Mouse (Mus musculus): ENCODE results near the gene Cox16.
"Not testable (repeated sequence)": the region's sequence is repeated elsewhere in the genome, so short reads cannot be mapped to it uniquely, and the experiment has no call there.

Gene Cox16

DNA sequence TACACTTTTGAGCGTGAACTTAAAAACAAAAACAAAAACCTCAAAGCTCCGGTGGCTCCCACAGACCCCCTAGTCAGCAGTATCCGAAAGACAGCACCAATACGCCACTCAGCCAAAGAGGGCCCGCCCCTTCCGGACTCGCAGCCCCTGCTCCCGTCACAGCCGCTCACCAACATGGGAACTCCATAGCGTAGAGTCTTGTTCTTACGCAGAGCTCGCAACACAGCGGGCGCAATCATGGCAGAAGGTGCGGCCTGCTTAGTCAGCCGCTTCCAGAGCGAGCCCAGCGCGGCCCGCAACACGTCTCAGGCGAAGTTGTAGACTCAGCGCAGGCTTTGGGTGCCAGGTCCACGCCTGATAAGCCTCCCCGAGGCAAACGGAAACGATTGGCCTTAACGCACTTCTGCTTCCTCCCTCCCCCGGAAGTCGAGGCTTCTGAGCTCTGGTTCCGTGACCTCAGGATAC, at the start of gene Cox16:
Gene Cox16, minus strand, starts transcription at position 401 of the 465 bp plus-strand sequence.
- no peaks in the 10 kb centered on the region for H3K36me3 ChIP-seq (ENCODE audit: control insufficient read depth, insufficient read depth, low read length, poor library complexity, severe bottlenecking)
- H3K27me3 ChIP-seq (ENCODE audit: control insufficient read depth, insufficient read depth, low read length, poor library complexity, severe bottlenecking) = no peaks in the 10 kb centered on the region
- DNase-seq (ENCODE audit: low read depth, low spot score) = peak; percentile 83

- Histone ChIP-seq H3K36me3 (ENCODE audit: control insufficient read depth, insufficient read depth, low read length, poor library complexity, severe bottlenecking) (no peaks in the 10 kb centered on the region), H3K27me3 (ENCODE audit: control insufficient read depth, insufficient read depth, low read length, poor library complexity, severe bottlenecking) (no peaks in the 10 kb centered on the region)
- DNase-seq (ENCODE audit: low read depth, low spot score) = no peak
These were observed 48.1 kb upstream of the Cox16 start for GRCm38 (mm10) chr12:81533029-81533419.

- Histone ChIP-seq H3K36me3 (ENCODE audit: control insufficient read depth, insufficient read depth, low read length, poor library complexity, severe bottlenecking) (no peaks in the 10 kb centered on the region), H3K27me3 (ENCODE audit: control insufficient read depth, insufficient read depth, low read length, poor library complexity, severe bottlenecking) (no peaks in the 10 kb centered on the region)
- DNase-seq (ENCODE audit: low read depth, low spot score) = peak; percentile 74
These were observed 47.5 kb upstream of the Cox16 start, which contains the start of the genes Gm20498 and Synj2bp for GRCm38 (mm10) chr12:81532316-81533028. Gene Gm20498, minus strand, starts transcription at chr12:81532905. Gene Synj2bp, minus strand, starts transcription at chr12:81532911.

GRCm38 (mm10) chr12:81530587-81530986, 45.7 kb upstream of the Cox16 start:
- not testable (repeated sequence) for H3K36me3 ChIP-seq (ENCODE audit: control insufficient read depth, insufficient read depth, low read length, poor library complexity, severe bottlenecking); H3K27me3 ChIP-seq (ENCODE audit: control insufficient read depth, insufficient read depth, low read length, poor library complexity, severe bottlenecking)
- peak; percentile 7 for DNase-seq (ENCODE audit: low read depth, low spot score)

- not testable (repeated sequence) for H3K27me3 ChIP-seq (ENCODE audit: control insufficient read depth, insufficient read depth, low read length, poor library complexity, severe bottlenecking); DNase-seq (ENCODE audit: low read depth, low spot score); H3K36me3 ChIP-seq (ENCODE audit: control insufficient read depth, insufficient read depth, low read length, poor library complexity, severe bottlenecking)
These were observed 12.0 kb upstream of the Cox16 start for GRCm38 (mm10) chr12:81496906-81497305.

GRCm38 (mm10) chr12:81490491-81490890, 5.6 kb upstream of the Cox16 start:
- Histone ChIP-seq H3K27me3 (ENCODE audit: control insufficient read depth, insufficient read depth, low read length, poor library complexity, severe bottlenecking) (no peaks in the 10 kb centered on the region), H3K36me3 (ENCODE audit: control insufficient read depth, insufficient read depth, low read length, poor library complexity, severe bottlenecking) (no peaks in the 10 kb centered on the region)
- no peak for DNase-seq (ENCODE audit: low read depth, low spot score)

DNA sequence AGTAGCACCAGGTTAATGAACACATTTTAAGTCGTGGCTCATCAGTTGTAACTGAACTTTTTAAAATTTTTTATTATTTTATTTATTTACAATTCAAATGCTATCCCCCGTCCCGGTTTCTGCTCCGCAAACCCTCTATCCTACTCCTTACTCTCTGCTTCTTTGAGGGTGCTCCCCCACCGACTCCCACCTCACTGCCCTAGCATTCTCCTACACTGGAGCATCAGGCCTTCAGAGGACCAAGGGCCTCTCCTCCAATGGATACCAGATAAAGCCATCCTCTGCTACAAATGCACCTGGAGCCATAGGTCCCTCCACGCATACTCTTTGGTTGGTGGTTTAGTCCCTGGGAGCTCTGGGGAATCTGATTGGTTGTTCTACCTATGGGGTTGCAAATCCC, 384 bp upstream of the Cox16 start:
- H3K27me3 ChIP-seq (ENCODE audit: control insufficient read depth, insufficient read depth, low read length, poor library complexity, severe bottlenecking) = no peaks in the 10 kb centered on the region
- no peak for DNase-seq (ENCODE audit: low read depth, low spot score)
- no peaks in the 10 kb centered on the region for H3K36me3 ChIP-seq (ENCODE audit: control insufficient read depth, insufficient read depth, low read length, poor library complexity, severe bottlenecking)

DNA sequence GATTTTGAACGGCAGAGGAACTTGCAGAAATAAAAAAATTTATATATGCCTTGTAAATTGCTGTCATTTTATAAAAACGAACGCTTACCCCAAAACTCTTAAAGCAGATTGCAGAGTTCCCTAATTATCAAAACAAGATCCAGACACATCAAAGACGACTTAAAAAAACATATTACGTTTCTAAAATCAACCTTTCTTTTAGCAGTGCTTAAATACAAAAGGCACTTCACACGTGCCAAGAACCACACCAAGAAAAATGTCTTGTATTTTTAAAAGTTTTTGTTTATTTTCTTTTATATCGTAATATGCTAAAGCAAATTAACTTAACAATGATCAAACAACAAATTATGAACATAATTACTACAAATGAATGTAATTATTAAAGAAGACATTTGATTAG, 715 bp downstream of the Cox16 start:
- H3K27me3 ChIP-seq (ENCODE audit: control insufficient read depth, insufficient read depth, low read length, poor library complexity, severe bottlenecking) = no peaks in the 10 kb centered on the region
- DNase-seq (ENCODE audit: low read depth, low spot score) = no peak
- no peaks in the 10 kb centered on the region for H3K36me3 ChIP-seq (ENCODE audit: control insufficient read depth, insufficient read depth, low read length, poor library complexity, severe bottlenecking)

- DNase-seq (ENCODE audit: low read depth, low spot score) = peak; percentile 38
- no peaks in the 10 kb centered on the region for H3K27me3 ChIP-seq (ENCODE audit: control insufficient read depth, insufficient read depth, low read length, poor library complexity, severe bottlenecking)
- H3K36me3 ChIP-seq (ENCODE audit: control insufficient read depth, insufficient read depth, low read length, poor library complexity, severe bottlenecking) = no peaks in the 10 kb centered on the region
These were observed 1.3 kb downstream of the Cox16 start for GRCm38 (mm10) chr12:81483656-81484055.

GRCm38 (mm10) chr12:81459051-81459450, 25.9 kb downstream of the Cox16 start:
- not testable (repeated sequence) for H3K27me3 ChIP-seq (ENCODE audit: control insufficient read depth, insufficient read depth, low read length, poor library complexity, severe bottlenecking); H3K36me3 ChIP-seq (ENCODE audit: control insufficient read depth, insufficient read depth, low read length, poor library complexity, severe bottlenecking); DNase-seq (ENCODE audit: low read depth, low spot score)

- H3K27me3 ChIP-seq (ENCODE audit: control insufficient read depth, insufficient read depth, low read length, poor library complexity, severe bottlenecking); H3K36me3 ChIP-seq (ENCODE audit: control insufficient read depth, insufficient read depth, low read length, poor library complexity, severe bottlenecking); DNase-seq (ENCODE audit: low read depth, low spot score): not testable (repeated sequence)
These were observed 45.9 kb downstream of the Cox16 start for GRCm38 (mm10) chr12:81438985-81439384.

GRCm38 (mm10) chr12:81434778-81435177, 50.1 kb downstream of the Cox16 start:
- DNase-seq (ENCODE audit: low read depth, low spot score); H3K36me3 ChIP-seq (ENCODE audit: control insufficient read depth, insufficient read depth, low read length, poor library complexity, severe bottlenecking); H3K27me3 ChIP-seq (ENCODE audit: control insufficient read depth, insufficient read depth, low read length, poor library complexity, severe bottlenecking): not testable (repeated sequence)

DNA sequence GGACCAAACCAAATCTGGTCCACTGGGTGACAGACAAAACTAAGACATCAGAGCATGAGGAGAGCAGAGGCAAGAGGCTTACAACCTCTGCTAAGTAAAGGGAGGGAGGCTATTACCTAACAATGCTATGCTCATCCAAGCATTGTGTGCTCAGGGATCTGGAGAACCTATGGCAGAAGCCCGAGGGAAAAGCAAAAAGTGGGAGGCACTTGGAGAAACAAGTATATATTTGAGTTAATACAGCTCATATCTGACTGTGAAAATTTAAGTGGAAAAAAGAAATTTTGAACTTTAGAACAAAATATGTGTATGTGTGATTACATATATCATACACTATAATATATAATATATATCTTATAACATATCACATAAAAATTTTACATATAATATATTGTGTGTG, 63.1 kb downstream of the Cox16 start, which contains the start of gene Adam4:
Gene Adam4, minus strand, starts transcription at position 101 of the 400 bp plus-strand sequence.
- no peak for DNase-seq (ENCODE audit: low read depth, low spot score)
- no peaks in the 10 kb centered on the region for H3K36me3 ChIP-seq (ENCODE audit: control insufficient read depth, insufficient read depth, low read length, poor library complexity, severe bottlenecking)
- H3K27me3 ChIP-seq (ENCODE audit: control insufficient read depth, insufficient read depth, low read length, poor library complexity, severe bottlenecking) = no peaks in the 10 kb centered on the region

DNA sequence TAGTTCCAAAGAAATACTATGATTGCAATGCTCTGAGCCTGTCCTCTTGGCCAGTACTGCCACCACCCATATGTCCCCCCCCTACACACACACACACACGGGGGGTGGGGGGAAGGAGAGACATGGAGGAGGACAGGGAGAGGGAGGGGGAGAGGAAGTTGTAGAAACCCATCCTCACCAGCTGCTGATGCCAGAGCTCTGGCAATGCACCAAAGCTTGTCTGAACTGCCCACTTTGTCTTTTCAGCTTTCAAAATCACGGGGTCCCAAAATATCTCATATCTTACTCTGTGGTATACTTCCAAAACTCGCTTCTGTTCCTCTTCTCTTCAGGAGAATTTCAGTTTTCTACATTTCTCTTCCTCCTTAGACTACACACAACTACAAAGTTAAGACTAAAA, 71.7 kb downstream of the Cox16 start:
- DNase-seq (ENCODE audit: low read depth, low spot score) = no peak
- Histone ChIP-seq H3K27me3 (ENCODE audit: control insufficient read depth, insufficient read depth, low read length, poor library complexity, severe bottlenecking) (no peaks in the 10 kb centered on the region), H3K36me3 (ENCODE audit: control insufficient read depth, insufficient read depth, low read length, poor library complexity, severe bottlenecking) (no peaks in the 10 kb centered on the region)

GRCm38 (mm10) chr12:81408966-81409365, 76.0 kb downstream of the Cox16 start:
- no peaks in the 10 kb centered on the region for H3K36me3 ChIP-seq (ENCODE audit: control insufficient read depth, insufficient read depth, low read length, poor library complexity, severe bottlenecking)
- no peaks in the 10 kb centered on the region for H3K27me3 ChIP-seq (ENCODE audit: control insufficient read depth, insufficient read depth, low read length, poor library complexity, severe bottlenecking)
- DNase-seq (ENCODE audit: low read depth, low spot score) = no peak

DNA sequence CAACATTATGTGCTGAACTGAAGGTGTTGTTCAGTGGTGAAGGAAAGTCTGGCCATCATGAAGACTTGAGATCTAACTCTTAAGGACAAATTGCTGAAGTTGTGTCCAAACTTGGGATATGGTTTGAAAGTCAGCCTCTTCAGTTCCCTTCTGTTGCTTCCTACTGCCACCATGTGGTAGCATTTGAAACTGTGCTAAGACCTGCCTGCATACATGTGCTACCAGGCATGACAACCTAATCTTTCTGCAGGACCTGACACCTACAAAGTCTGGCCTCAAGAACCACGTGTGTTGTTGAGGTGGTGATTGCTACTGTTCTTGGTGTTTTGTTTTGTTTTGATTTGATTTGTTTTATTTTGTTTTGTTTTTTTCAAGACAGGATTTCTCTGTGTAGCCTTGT, 82.7 kb downstream of the Cox16 start:
- no peaks in the 10 kb centered on the region for H3K27me3 ChIP-seq (ENCODE audit: control insufficient read depth, insufficient read depth, low read length, poor library complexity, severe bottlenecking)
- peak; percentile 69 for DNase-seq (ENCODE audit: low read depth, low spot score)
- no peaks in the 10 kb centered on the region for H3K36me3 ChIP-seq (ENCODE audit: control insufficient read depth, insufficient read depth, low read length, poor library complexity, severe bottlenecking)

All from splenic B cell, adult 2 months (primary cell).